Mouse (Mus musculus) cerebellum, adult 2 months (tissue): ENCODE data around the gene Caprin2.

Source experiments
- CTCF ChIP-seq: fragments of 200-500 bp; IDR thresholded peaks from 2 replicates; pipeline ENCODE4 v1.5.1; 2011; ENCODE audit warnings: low read depth, mild to moderate bottlenecking, control low read depth, low read length, moderate library complexity, borderline replicate concordance; ENCODE audit not compliant: insufficient read depth
- POLR2A ChIP-seq: fragments of 200-500 bp; IDR thresholded peaks from 2 replicates; pipeline ENCODE4 v1.6.1; 2011; ENCODE audit warnings: low read length, control low read depth, borderline replicate concordance; ENCODE audit not compliant: insufficient read depth

DNA sequence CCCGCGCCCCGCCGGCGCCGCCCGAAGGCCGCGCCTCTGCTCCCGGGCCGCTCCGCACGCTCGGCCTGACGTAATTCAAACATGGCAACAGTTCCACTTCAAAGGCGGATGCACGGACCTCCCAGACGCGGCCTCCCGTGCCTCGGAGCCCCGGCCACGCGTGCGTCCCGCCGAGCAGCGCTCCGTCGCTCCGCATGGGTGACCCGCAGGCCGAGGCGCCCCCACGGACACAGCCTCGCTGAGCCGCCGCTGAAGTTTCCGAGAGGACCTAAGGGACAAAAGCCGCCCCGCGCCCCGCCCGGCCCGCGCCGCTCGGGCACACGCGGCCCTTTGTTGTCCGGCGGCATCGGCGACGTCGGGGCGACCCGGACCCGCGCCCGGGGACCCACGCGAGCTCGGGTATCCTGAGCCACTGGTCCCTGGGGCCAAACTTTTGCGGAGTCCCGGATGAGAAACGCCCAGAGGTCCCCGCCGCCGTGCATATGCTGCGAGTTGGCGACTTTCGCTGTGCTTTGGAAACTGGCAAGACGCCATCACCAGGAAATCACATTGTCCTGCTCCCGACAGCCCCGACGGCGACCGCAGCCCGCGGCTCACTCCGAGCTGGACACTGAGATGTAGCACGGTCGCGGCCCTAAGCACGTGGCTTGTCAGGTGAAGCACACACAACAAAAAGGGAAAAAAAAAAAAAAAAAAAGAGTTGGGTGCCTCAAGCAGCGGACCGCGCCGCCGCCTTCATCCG, 48.9 kb upstream of the Caprin2 start:
- no peak for TF ChIP-seq CTCF
- no peak for TF ChIP-seq POLR2A
